Mouse (Mus musculus) lung, postnatal 36 days (tissue): Measurements from ENCODE around the gene Dst.

Experiments used
- DNase-seq: peaks from one replicate; pipeline ENCODE4 v3.0.0; 2022; ENCODE audit warnings: mixed read lengths

The Dst gene

DNA sequence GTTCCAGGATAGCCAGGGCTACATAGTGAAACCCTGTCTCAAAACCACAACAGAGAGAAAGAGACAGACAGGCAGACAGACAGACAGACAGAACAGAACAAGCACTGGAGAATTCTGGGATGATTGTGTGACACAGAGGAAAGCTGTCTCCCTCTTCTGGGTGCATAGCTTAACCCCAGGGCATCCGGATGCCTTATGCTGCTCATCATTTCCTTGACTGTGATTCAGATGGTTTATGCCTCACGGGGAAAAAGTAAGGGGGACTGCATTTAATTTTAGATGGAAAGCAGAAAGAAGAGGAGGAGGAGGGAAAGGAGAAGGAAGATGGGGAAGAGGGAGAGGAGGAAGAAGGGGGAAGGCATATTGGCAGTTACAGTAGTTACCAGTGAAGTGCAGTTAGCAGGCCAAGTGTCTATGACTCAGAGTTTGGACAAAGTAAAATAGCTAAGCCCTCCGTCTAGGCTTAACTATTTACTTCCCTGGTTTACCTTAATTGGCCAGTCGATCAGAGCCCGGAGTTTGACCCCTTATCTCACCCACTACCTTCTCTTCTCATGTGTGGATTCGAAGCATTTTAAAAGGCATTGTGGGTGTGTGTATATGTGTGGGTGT is 201.7 kb downstream of the Dst start:
- DNase-seq = no peak

GRCm38 (mm10) chr1:34110862-34111261 is 202.8 kb downstream of the Dst start:
- no peak for DNase-seq

- DNase-seq = no peak
These were observed 203.9 kb downstream of the Dst start for GRCm38 (mm10) chr1:34111954-34112353.

- DNase-seq = no peak
These were observed 208.4 kb downstream of the Dst start for GRCm38 (mm10) chr1:34116444-34116843.

DNA sequence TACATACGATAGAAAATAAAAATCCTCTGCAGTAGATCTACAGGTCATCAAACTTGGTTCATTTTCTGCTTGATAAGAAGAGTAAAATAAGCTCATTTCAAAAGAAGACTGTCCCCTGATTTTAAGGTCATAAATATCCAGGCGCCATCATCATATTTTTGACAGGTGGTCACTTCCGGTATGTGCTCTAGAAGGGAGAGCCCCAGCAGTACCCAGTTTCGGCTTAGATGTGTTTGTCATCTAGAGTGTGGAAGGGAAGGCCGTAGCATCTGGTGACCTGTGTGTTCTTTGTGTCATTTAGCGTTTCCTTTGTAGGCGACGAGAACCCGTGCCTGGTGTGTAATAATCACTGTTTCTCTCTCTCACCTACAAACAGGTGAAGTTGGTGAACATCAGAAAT is 209.0 kb downstream of the Dst start:
- no peak for DNase-seq

GRCm38 (mm10) chr1:34117709-34118108 is 209.7 kb downstream of the Dst start:
- DNase-seq = no peak

GRCm38 (mm10) chr1:34120066-34120465 is 212.0 kb downstream of the Dst start:
- DNase-seq = peak; percentile 72

- no peak for DNase-seq
These were observed 212.6 kb downstream of the Dst start for GRCm38 (mm10) chr1:34120602-34121001.

- peak; percentile 93 for DNase-seq
These were observed 213.4 kb downstream of the Dst start for GRCm38 (mm10) chr1:34121157-34122015.

DNA sequence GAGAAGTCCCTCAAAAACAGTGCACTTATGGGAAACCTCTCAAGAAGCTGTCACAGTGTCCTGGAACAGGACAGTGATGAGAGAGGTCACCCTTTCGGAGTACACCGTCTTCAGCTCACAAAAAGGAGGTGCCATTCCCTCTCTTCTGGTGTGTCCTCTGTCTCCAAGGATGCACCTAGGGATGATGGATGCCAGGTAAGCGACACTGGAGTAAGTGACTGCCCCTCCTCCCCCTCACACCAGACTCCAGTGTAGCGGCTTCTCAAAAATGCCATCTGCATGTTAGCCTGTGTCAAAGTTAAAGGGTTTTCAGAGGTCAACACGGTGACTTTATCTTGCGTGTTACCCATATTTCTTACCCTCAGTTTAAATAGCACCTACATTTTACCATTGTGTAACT is 214.2 kb downstream of the Dst start:
- DNase-seq = no peak

- no peak for DNase-seq
These were observed 214.9 kb downstream of the Dst start for GRCm38 (mm10) chr1:34122905-34123304.

GRCm38 (mm10) chr1:34123334-34123733 is 215.3 kb downstream of the Dst start:
- DNase-seq = peak; percentile 63

DNA sequence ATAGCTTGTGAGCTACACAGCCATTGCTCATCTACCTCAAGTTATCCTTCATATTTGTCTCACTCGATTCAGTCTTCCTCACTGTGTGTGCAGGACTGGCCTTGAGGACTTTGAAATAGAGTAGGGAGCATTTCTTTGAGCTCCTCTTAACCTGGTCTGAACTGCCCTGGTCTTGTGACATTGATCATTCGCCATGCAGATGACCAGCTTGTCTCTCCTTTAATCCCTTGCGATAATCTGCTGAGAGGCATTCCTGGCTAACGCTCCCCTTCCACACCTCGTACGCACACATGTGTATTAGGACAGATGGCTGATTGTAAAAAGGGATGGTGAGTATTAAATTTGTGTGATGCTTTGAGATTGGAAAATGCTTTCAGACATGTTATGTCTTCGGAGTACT is 216.4 kb downstream of the Dst start:
- no peak for DNase-seq

DNA sequence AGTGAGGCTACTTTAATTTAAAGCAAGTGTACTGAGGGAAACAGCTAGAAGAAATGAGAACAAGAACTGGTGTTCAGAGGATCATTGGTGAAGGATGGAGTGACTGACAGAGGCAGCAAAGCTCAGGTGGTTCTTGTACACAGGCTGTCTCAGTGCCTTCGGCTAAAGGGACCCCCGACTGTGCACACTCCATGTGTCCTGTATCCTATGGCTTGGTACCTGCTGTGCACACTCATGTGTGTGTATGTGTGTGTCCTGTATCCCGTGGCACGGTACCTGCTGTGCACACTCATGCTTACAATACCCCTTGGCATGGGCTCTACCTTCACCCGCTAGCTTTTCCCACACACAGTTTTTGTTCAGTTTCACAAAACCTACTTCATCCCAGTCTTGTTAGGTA is 217.1 kb downstream of the Dst start:
- no peak for DNase-seq

DNA sequence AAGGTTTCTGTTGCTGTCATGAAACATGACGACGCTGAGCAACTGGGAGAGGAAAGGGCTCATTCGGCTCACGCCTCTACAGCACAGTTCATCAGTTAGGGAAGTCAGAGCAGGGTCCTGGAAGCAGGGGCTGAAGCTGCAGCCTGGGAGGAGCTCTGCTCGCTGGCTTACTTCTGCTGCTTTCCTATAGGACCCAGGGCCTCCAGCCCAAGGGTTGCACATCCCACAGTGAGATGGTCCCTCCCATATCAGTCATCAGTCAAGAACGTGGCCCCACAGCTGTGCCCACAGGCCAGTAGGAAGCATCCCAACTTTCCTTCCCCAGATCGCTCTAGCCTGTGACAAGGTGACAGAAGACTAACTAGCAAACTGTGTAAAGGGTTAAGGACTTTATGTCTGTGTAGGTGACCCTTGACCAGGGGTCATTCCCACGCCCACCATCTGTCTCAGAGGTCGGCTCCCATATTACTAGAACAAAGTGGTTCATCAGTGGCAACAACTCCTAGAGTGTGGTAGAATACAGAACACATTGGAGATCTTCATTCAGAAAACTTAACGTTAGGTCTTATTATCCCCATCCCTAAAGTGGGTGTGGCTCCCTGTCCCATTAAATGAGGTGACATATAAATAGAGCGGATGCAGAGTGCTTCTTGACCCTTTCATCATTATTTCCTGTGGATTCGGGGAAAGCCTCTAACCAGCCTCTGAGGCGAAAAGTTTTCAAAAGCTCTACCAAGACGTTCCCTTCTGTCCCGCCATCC is 219.9 kb downstream of the Dst start:
- no peak for DNase-seq

DNA sequence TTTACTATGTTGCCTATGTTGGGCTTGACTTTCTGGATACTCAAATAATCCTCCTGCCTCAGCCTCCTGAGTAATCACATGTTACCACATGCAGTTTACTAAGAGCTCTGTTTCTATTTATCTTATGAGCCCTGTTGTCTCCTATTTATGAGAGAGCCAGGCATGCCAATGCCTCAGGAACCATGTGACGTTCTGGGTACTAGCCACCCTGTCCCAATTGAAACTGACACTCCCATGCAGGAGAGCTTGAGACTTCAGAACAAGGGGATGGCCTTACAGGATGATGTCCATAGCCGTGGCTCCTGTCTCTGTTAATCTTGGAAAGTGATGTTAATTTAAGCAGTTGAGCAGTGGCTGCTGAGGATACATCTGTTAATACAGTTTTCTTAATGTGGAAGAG is 220.8 kb downstream of the Dst start:
- DNase-seq = no peak

DNA sequence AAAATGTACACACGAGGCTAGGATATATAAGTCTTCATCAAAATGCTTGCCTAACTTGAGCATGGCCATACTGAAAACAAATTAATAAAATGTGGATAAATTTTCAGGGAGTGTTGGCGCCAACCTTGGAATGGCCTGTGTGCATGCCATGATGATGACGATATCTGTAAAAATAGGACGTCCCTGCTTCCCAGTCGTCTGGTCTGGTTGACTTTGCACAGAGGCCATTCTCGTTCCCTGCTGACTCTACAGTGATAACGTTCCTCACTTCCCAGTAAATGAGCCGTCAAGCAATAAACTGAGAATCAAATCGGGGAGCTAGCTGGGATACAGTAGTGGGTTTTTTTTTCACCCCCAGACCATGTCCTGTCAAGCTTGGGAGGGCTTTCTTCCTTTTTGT is 221.7 kb downstream of the Dst start:
- DNase-seq = no peak

- no peak for DNase-seq
These were observed 222.8 kb downstream of the Dst start for GRCm38 (mm10) chr1:34130804-34131203.

GRCm38 (mm10) chr1:34132875-34133274 is 224.8 kb downstream of the Dst start:
- DNase-seq = no peak

- DNase-seq = no peak
These were observed 227.5 kb downstream of the Dst start for GRCm38 (mm10) chr1:34135535-34135934.

GRCm38 (mm10) chr1:34139191-34139853 is 231.3 kb downstream of the Dst start:
- no peak for DNase-seq

- DNase-seq = peak; percentile 90
These were observed 231.9 kb downstream of the Dst start for GRCm38 (mm10) chr1:34139871-34140471.

DNA sequence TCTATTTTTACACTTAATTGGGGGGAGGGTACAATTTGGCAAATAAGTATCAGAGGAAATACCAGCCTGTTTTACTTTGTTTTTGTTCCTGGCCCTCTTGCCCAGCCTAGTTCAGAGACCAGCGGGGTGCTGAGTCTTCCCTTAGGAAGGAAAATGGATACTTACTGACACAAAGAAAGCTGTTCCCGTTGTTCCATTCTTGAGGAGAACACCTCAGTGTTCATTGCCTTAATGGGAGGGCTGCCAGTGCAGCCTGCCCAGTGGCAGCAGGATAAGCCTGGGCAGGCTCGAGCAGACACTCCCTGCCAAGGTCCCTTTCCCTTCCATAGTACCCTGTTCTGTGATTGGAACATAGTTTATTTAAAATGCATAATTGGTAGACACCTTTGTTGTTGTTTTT is 232.7 kb downstream of the Dst start:
- DNase-seq = no peak
